Mouse (Mus musculus): Measurements from ENCODE around the gene Card9.

- TF ChIP-seq GATA1 (IDR thresholded peaks at IDR 0.05; ENCODE audit: low read length) (no peak), TAL1 (IDR thresholded peaks at IDR 0.05; ENCODE audit: low read length) (no peak)
These were observed 18.7 kb downstream of the Card9 start for GRCm38 (mm10) chr2:26342044-26342443.
